Mouse (Mus musculus) MEL (cell line): ENCODE results near the gene Cmtm7. TPM values are rescaled to one million over a fixed set of nuclear protein-coding genes. Genes with fewer than 3 reads are reported as not detected.
"Not testable (repeated sequence)": the region's sequence is repeated elsewhere in the genome, so short reads cannot be mapped to it uniquely, and the experiment has no call there.

ENCODE experiments used
- DNase-seq: peaks from one replicate; pipeline ENCODE4 v3.0.0; 2011; ENCODE audit warnings: low read depth, low spot score
- H3K27ac ChIP-seq: 2 replicates; pipeline ENCODE4 v1.5.1; 2012; ENCODE audit warnings: low read depth, mild to moderate bottlenecking, control low read depth, low read length, moderate library complexity; ENCODE audit not compliant: control insufficient read depth
- H3K27me3 ChIP-seq, 2 experiments: fragments of 150-350 bp in 1 of 2; sonication (generic) in 1 of 2; 2 replicates each; pipeline ENCODE4 v1.6.1; 2012; ENCODE audit warnings: low read length in 2 of 2, mild to moderate bottlenecking in 2 of 2, improper control_type of control experiment in 1 of 2, moderate library complexity in 1 of 2; ENCODE audit not compliant: insufficient read depth in 2 of 2, control insufficient read depth in 1 of 2
- H3K36me3 ChIP-seq, 2 experiments: 2 replicates each; pipeline ENCODE4 v1.6.1; 2012 to 2014; ENCODE audit warnings: low read length in 2 of 2, improper control_type of control experiment in 1 of 2, inconsistent platforms in 1 of 2, mild to moderate bottlenecking in 1 of 2; ENCODE audit not compliant: insufficient read depth in 2 of 2, control insufficient read depth in 1 of 2
- H3K4me1 ChIP-seq, 2 experiments: fragments of 150-350 bp in 1 of 2; sonication (generic) in 1 of 2; 2 replicates each; pipeline ENCODE4 v1.6.1; 2012; ENCODE audit warnings: low read length in 2 of 2, improper control_type of control experiment in 1 of 2, mild to moderate bottlenecking in 1 of 2; ENCODE audit not compliant: insufficient read depth in 2 of 2, control insufficient read depth in 1 of 2
- H3K4me3 ChIP-seq, 2 experiments: fragments of 150-350 bp in 1 of 2; sonication (generic) in 1 of 2; 2 replicates each; pipeline ENCODE4 v1.5.1; 2012; ENCODE audit warnings: low read depth in 2 of 2, low read length in 2 of 2, mild to moderate bottlenecking in 2 of 2, moderate library complexity in 2 of 2, control low read depth in 1 of 2, improper control_type of control experiment in 1 of 2; ENCODE audit not compliant: control insufficient read depth in 1 of 2, insufficient read depth in 1 of 2
- H3K79me2 ChIP-seq: 2 replicates; pipeline ENCODE4 v1.6.1; 2012; ENCODE audit warnings: mild to moderate bottlenecking, low read length, moderate library complexity; ENCODE audit not compliant: control insufficient read depth, poor library complexity, insufficient read depth
- H3K9ac ChIP-seq: 2 replicates; pipeline ENCODE4 v1.6.1; 2012; ENCODE audit warnings: low read depth, mild to moderate bottlenecking, control low read depth, low read length, moderate library complexity; ENCODE audit not compliant: control insufficient read depth, poor library complexity, severe bottlenecking
- H3K9me3 ChIP-seq: fragments of 150-350 bp; sonication (generic); replicated peaks from 2 replicates; pipeline ENCODE4 v1.6.1; 2012; ENCODE audit warnings: mild to moderate bottlenecking, low read length, improper control_type of control experiment, moderate library complexity; ENCODE audit not compliant: insufficient read depth
- BHLHE40 ChIP-seq: IDR thresholded peaks from 2 replicates; pipeline ENCODE4 v1.6.1; 2012; ENCODE audit warnings: low read depth, mild to moderate bottlenecking, inconsistent platforms, low read length, improper control_type of control experiment, borderline replicate concordance
- GATA1 ChIP-seq: IDR thresholded peaks from 2 replicates; pipeline ENCODE4 v1.6.1; 2011; ENCODE audit warnings: low read depth, low read length, improper control_type of control experiment
- MAX ChIP-seq: IDR thresholded peaks from 2 replicates; pipeline ENCODE4 v1.6.1; 2011; ENCODE audit warnings: low read length, improper control_type of control experiment
- MAZ ChIP-seq: IDR thresholded peaks from 2 replicates; pipeline ENCODE4 v1.6.1; 2012; ENCODE audit warnings: low read depth, mild to moderate bottlenecking, inconsistent platforms, low read length, improper control_type of control experiment
- MEF2A ChIP-seq: IDR thresholded peaks from 2 replicates; pipeline ENCODE4 v1.6.1; 2014; ENCODE audit warnings: low read depth, mild to moderate bottlenecking, inconsistent platforms, low read length, improper control_type of control experiment; ENCODE audit not compliant: poor library complexity, insufficient replicate concordance, severe bottlenecking; ENCODE audit errors: extremely low read depth
- MXI1 ChIP-seq: IDR thresholded peaks from 2 replicates; pipeline ENCODE4 v1.6.1; 2011; ENCODE audit warnings: mild to moderate bottlenecking, low read depth, low read length, improper control_type of control experiment
- MYC ChIP-seq: IDR thresholded peaks from 2 replicates; pipeline ENCODE4 v1.6.1; 2011; ENCODE audit warnings: low read depth, mild to moderate bottlenecking, low read length, improper control_type of control experiment, moderate library complexity
- NELFE ChIP-seq: IDR thresholded peaks from 2 replicates; pipeline ENCODE4 v1.6.1; 2011; ENCODE audit warnings: low read depth, low read length, improper control_type of control experiment
- NRF1 ChIP-seq: IDR thresholded peaks from 2 replicates; pipeline ENCODE4 v1.6.1; 2014; ENCODE audit warnings: low read depth, mild to moderate bottlenecking, inconsistent platforms, low read length, improper control_type of control experiment, moderate library complexity; ENCODE audit not compliant: poor library complexity, insufficient read depth, severe bottlenecking
- POLR2AphosphoS5 ChIP-seq: IDR thresholded peaks from 2 replicates; pipeline ENCODE4 v1.6.1; 2012; ENCODE audit warnings: low read depth, borderline replicate concordance, mild to moderate bottlenecking, inconsistent platforms, low read length, moderate library complexity, mixed read lengths
- SIN3A ChIP-seq: IDR thresholded peaks from 2 replicates; pipeline ENCODE4 v1.6.1; 2012; ENCODE audit warnings: low read length, improper control_type of control experiment, inconsistent platforms
- USF1 ChIP-seq: IDR thresholded peaks from 2 replicates; pipeline ENCODE4 v1.6.1; 2014; ENCODE audit warnings: low read depth, mild to moderate bottlenecking, inconsistent platforms, low read length, improper control_type of control experiment, moderate library complexity
- ZC3H11A ChIP-seq: IDR thresholded peaks from 2 replicates; pipeline ENCODE4 v1.6.1; 2012; ENCODE audit warnings: low read depth, mild to moderate bottlenecking, inconsistent platforms, low read length, improper control_type of control experiment
- polyA plus RNA-seq, 2 experiments: library from polyadenylated mRNA; stranded (reverse) in 1 of 2; unstranded in 1 of 2; fragments of >175 nt in 1 of 2; fragments of >200 nt in 1 of 2; gene quantifications; 2 replicates each; pipeline versions ENCODE4 v1.2.1 to v1.2.4; 2012; ENCODE audit warnings: low replicate concordance in 2 of 2, low read depth in 1 of 2; ENCODE audit not compliant: insufficient read length in 2 of 2, insufficient read depth in 1 of 2, missing spikeins in 1 of 2
- total RNA-seq: library from RNA; depleted of rRNA; stranded (reverse); fragments of 300-350 nt; gene quantifications from 2 replicates; pipeline ENCODE4 v1.2.3, GENCODE M21; 2012

The Cmtm7 gene
- total and polyA plus RNA-seq, 3 experiments: 290 to 545 TPM; not detected in 1

GRCm38 (mm10) chr9:114731011-114731755, 50.5 kb downstream of the Cmtm7 start, which contains the start of gene Cmtm6 (continued):
- TF ChIP-seq BHLHE40 (peak; percentile 52; the same call in 1 of the 2 replicates), POLR2AphosphoS5 (no peak), NRF1 (0 out of 2 replicates have a peak, but pooled peaks have one; percentile 25)

DNA sequence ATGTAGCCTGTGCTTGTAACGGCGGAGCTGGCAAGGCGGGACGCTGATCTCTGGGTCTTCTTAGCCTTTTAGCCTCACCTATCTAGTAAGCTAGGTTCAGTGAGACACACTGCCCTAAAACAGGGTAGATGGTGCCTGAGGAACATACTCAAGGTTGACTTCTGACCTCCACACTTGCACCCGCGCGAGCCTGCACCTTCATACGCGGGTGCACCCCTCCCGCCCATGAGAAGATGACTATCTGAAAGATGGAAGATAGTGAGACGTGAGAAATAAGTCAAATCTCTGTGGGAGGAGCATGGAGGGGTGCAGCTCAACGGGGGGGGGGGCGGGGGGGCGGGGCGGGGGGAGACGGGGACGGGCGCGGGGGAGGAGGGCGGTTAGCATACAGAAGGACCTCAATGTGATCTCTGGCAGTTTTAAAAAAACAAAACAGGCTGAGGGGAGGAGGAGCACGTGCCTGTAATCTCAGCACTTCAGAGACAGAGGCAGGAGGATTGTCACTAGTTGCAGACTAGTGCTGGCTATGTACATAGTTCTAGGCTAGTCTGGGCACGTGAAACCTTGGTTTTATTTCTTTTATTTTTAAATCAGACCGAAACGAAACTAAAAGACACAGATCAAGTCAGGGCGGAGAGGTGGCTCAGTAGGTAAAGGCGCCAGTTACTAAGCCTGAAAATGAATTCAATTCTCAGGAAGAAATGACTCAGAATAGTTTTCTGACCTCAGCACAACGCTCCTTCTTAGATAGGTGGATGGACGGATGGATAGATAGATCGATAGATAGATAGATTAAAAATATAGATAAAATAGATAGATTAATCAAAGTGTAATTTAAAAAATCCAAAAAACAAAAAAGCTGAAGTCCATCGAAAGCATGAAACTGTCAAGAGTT, 51.5 kb downstream of the Cmtm7 start:
- Histone ChIP-seq H3K79me2 (peaks cover 25% of the 10 kb centered on the region), H3K27ac (0 out of 2 replicates have a peak overlapping the region, but pooled peaks have one; percentile 5), H3K27me3 (no peaks in the 10 kb centered on the region), H3K4me3 (peak overlapping the region; percentile 62 to 98), H3K4me1 (peaks cover 6 to 23% of the 10 kb centered on the region in 2 experiments), H3K36me3 (peaks cover 0 to 25% of the 10 kb centered on the region in 2 experiments; a peak in 2 of 4 replicates), H3K9me3 (no peaks in the 10 kb centered on the region), H3K9ac (peak overlapping the region; percentile 24)
- TF ChIP-seq MAZ (0 out of 2 replicates have a peak, but pooled peaks have one; percentile 35), ZC3H11A (no peak), MYC (0 out of 2 replicates have a peak, but pooled peaks have one; percentile 43), MAX (peak; percentile 76), MXI1 (peak; percentile 74), SIN3A (peak; percentile 72), MEF2A (no peak), USF1 (peak; percentile 56; the same call in 1 of the 2 replicates), BHLHE40 (peak; percentile 94), GATA1 (0 out of 2 replicates have a peak, but pooled peaks have one; percentile 2), NELFE (no peak)
- DNase-seq: peak; percentile 59

GRCm38 (mm10) chr9:114728432-114728831, 53.2 kb downstream of the Cmtm7 start:
- TF ChIP-seq SIN3A: 0 out of 2 replicates have a peak, but pooled peaks have one; percentile 3
- peaks cover 5 to 21% of the 10 kb centered on the region in 2 experiments for H3K4me1 ChIP-seq
- not testable (repeated sequence) for H3K27me3 ChIP-seq, DNase-seq, H3K9ac ChIP-seq, H3K9me3 ChIP-seq, H3K27ac ChIP-seq, H3K4me3 ChIP-seq
- H3K36me3 ChIP-seq: peaks cover 3 to 18% of the 10 kb centered on the region in 2 experiments; a peak in 3 of 4 replicates
- peaks cover 12% of the 10 kb centered on the region for H3K79me2 ChIP-seq
